Mouse (Mus musculus): ENCODE measurements around the gene Top1.

The Top1 gene

DNA sequence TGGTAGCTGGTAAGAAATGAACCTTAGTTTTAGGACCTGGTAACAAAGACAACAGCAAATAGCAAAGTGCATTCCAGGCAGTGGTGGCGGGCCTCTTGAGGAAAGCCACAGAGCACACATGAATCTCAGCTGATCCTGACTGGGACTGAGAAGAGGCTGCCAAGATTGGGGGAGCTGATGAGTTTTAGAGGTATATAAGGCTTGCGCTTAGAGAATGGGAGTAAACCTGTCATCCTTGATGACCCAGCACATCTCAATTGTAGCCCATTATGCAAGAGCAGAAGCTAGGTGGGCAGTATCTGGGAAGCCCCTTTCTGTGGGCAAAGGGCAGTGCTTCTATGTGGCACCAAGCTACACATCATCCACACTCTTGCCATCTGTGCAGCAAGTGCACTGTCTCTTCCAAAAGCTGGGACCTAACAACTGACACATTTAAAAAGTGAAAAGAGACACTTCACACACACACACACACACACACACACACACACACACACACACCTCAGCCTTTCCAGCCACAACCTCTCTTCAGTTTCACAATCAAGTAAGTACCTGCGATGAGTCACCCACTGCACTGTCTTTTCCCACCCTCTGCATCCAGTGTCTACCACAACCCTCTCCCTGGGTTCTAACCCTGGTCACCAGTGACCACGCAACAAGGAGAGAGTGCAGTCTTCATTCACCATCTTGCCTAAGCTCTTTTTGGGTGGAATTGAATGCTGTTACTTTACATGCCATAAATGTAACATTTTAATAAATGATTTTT, 78.1 kb downstream of the Top1 start:
- DNase-seq = no peak

DNA sequence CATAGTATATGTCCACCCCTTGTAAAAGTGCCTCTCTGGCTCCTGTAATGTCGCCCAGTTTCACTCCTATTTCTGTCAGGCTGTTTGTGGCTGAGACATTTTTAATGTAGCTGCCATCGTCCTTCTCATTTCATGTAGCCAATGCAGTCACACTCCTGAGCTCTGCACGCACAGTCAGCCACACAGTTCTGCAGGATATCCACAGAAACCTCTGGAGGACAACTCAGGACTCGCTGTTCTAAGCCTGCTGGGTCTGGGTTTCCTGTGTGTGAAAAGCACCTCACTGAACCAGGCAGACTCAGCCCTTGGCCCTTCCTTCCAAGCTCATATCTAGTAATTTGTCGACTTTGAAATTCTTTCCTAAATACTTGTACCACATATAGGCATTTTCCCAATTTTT, 78.8 kb downstream of the Top1 start:
- DNase-seq = no peak

DNA sequence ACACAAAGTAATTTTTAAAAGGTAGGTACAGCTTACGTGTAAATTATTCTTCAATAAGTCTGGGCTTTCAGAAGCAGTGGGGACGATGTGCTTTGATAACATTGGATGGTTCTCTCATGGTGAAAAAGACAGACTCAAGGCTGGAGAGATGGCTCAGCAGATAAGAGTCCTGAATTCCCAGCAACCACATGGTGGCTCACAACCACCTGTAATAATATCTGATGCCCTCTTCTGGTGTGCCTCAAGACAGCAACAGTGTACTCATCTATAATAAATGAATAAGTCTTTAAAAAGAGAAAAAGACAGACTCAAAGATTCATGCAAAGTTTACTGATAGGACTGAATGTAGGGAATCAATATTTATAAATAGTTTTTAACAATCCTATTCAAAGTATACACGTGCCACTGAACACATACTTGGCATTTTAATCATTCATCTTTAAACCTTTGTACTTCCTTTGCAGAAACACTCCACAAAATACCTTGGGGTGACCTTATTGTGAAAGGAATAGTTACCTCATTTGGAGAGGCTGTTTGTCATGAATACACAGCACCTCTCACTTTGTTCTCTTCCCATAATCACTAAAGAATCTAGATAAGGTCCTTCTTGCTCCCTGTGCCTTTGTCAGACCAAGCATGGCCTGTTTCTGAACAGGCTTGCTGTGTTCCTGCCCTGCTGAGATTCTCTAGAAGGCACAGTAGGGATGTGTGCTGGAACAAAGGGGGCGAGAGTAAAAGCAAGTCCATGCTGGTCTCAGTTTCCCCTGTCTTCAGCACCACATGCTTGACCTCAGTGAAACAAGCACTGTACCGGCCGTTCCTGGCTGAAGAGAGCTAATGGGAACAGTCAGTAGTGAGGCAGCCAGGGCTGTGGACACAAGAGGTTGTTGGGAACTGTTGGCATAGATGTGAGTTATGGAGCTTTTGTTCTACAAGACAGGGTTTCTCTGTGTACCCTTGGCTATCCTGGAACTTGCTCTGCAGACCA, 80.5 kb downstream of the Top1 start:
- no peak for DNase-seq

DNA sequence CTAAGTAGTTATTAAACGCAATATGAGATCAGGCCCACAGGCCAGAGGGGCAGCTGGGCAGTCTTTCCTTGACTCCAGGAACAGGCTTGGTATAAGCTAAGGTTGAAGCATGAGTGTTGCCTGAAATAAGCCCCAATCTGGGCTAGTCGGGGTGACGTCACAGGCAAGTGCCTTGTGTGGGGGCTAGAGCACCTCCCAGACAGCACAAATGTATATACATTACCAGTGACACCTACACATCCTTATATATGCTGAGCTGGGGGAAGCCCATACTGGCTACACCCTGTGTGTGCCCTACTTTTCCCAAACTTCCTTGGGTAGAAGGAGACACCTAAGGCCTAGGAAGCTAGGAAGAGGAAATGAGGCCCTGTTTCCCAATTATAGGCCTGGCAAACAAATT, 83.3 kb downstream of the Top1 start:
- no peak for DNase-seq

DNA sequence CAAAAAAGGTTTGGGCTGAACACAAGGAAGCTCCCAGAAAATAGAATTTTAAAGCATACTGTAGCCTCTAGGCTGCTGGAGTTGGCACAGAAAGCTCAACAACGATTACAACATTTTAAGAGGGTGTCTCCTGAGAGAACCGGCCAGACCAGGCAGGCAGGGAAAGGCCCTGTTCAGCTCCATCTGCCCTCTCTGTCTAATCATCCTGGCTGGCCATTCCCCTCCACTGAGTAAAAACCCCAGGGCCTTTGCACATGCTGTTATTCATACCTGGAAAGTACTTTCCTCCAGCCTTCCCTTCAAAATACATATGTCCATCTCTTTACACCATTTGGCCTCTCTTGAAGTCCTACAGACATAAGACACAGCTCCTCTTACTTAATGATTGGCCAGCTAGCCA, 83.7 kb downstream of the Top1 start:
- DNase-seq = no peak

DNA sequence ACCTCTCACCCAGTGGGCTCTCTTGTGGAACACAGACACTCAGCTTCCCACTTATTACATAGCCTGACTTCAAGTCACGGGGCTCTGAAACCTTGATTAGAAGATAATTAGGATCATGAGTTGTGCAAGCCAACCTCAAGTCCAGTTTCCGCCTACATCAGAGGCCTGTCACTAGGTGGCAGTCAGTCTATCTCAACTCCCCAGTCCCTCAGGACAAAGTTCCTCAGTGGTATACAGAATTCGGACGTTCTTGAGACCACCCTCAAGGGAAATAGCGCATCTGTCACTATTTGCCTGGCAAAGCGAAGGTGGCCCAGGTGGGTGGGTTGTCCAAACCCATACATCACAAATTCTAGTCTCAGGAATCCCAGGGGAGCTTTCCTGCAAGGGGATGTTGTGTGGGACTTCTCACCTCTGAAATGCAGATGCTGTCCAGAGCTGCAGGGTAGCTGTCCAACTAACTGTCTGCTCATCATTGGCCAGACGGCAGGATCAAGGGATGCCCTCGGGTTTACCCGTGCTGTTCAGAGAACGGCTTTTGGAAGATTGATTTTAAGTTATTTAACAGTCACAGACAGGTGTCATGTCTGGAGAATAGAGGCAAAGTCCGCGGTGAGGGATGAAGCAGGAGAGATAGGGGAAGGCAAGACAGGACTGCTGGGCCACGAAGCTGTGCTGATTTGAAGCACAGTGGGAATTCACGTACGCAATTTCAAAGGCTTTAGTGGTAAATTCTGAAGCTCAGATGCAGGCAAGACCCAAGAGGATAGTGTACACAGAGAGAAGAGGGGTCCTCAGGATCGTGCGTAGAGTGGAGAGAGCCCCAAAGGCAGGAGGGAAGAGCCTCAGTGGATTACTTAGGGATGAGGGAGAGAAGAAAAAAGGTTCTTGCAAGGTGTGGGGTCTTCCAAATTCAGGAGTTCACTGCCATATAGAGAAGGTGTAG, 84.4 kb downstream of the Top1 start:
- DNase-seq = peak; percentile 33 to 52

DNA sequence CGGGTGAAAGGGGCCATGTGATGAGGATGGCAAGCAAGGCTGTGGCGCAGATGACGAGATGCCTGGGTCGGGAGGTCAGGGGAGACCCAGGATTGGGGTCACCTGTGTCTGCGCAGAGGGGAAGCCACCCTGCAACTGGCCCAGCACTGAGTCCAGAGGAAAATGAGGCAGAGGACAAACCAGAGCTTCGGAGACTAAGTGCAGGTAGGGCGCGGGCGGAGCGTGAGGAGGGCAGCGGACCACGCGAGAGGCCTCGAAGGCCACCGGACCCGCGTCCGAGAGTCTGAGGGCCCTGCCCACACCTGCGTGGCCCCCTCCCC, 85.1 kb downstream of the Top1 start:
- DNase-seq = no peak

DNA sequence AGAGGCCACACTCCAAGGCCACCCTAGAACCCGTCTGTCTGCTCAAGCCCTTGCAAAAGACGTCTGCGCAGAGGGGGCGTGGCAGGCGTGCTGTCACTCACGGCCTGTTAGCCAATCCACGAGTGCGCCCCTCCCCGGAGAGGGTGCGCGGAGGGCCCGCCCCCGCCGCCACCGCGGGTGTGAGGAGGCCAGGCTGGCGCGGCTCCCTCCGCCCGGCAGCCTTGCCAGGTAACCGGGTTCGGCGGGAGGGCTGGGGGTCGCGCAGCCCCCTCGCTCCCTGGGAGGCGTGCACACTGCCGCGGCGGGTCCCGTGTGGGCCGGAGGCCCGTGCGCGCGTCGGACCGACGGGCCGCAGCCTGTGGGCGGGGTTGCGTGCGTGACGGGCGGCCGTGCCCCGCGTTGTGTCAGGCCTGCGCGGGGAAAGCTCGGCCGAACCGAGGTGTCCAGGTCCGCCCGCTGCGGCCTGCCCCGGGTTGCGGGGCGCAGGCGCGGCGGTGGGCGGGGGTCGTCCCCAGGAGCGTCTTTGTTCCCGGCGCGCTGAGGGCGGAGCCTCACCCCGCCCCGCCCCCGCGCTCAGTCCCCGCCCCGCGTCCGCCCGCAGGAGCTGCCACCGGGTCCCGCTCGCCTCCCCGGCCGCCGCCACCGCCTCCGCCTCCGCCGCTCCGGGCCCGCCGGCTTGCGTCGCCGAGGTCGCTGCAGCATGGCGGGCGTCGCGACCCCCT, 85.6 kb downstream of the Top1 start, which contains the start of gene Plcg1:
Plcg1 (plus strand) TSS at position 184 of the 722 bp plus-strand sequence.
- peak; percentile 96 to 97 for DNase-seq

DNA sequence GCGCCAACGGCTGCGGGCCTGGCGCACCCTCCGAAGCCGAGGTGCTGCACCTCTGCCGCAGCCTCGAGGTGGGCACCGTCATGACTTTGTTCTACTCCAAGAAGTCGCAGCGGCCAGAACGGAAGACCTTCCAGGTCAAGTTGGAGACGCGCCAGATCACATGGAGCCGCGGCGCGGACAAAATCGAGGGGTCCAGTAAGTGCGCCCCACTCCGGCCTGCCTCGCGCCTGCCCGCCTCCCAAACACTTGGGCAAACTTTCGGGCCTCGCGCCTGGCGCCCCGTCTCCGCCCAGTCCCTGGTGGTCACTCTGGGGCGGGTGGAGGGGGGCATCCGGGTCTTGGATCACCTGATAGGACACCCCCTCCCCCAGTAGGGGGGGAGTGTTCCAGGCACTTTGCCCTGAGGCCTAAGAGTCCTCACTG, 86.2 kb downstream of the Top1 start:
- DNase-seq = peak; percentile 74 to 81

DNA sequence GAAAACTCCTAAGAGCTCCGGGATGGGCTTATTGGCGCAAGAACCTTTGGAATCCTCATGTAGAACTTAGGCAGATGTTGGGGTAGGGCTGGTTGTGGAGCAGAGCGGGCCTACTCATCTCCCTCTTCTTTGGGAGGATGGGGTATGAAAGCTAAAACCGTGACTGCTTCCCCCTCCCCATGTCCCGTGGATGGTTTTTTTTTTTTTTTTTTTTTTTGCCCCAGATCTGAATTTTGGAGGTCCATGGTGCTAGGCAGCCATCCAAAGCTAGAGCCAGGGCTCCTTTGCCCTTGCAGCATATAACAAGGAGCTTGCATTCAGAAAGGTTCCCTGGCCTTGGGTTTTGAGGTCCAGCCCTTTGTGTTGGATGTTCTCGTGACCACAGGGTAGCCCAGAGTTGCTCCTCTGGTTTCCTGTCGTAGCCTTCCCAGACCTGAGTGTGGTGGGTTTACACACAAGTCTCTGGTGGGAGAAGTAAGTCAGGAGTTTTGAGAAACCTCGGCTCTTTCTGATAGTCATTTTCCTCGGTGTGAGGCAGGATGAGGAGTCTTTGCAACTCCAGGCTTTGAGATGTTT, 86.8 kb downstream of the Top1 start:
- DNase-seq = peak in 1 of 2 experiments; percentile 13

DNA sequence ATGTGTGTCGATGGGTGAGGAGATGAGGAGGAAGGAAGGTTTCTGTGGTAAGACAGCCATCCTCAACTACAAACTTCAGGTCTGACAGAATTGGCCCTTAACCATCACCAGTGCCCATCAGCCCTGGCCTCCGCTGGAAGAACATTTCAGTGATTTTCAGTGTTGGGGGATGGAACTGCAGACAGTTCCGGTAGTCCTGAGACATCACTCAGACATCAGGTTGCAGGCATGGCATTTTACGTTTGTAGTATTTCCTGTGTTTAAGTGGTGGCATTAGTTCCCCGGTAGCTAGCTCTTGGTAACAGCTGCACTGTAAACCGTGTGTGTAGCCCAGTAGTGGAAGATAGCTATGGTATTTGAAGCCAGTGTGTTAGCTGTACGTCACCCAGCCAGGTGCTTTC, 87.4 kb downstream of the Top1 start:
- no peak for DNase-seq

DNA sequence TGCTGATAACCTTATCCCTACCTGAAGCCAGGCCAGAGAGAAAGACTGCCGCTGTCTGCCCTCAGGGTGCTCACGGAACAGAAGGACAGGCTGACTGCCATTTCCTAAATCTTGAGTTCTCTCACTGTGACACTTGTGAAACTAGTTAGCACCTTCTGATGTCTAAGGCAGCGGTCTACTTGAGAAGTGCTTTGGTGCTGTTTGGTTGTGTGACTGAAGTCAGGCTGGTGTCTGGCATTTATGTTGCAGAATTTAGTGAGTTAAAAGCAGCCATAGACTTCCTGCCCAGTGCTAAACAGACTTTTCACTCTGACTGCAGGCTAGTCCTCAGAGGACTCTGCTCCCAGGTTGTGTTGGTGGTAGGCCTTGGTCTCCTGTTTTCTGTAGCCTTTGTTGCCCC, 88.6 kb downstream of the Top1 start:
- no peak for DNase-seq

DNA sequence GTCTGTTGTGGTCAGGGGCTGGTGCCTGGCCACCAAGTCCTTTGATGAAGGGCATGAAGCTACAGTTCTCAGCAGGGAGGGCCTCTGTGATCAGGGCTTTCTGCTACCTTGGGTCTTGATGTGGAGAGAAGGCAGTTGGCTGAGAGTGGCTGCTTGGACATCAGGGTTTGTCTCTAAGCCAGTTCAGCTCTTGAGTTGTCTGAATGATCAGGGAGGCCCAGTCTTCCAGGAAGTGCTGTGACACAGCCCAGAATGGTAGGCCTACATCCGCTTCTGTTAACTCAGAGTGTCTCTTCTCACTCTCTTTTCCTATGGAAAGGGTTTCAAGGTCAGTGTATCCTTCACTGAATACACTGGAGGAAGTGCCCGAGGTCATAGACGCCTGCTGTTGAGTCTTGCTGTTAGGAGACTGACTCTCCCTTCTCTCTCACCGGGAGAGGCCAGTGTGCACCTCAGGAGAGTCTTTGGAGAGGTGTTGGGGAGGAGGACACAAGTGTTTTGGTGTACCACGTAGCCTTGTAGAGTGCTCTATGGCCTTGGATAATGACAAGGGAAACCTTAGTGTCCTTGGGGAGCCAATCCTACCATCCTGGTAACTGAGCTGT, 90.1 kb downstream of the Top1 start:
- no peak for DNase-seq

DNA sequence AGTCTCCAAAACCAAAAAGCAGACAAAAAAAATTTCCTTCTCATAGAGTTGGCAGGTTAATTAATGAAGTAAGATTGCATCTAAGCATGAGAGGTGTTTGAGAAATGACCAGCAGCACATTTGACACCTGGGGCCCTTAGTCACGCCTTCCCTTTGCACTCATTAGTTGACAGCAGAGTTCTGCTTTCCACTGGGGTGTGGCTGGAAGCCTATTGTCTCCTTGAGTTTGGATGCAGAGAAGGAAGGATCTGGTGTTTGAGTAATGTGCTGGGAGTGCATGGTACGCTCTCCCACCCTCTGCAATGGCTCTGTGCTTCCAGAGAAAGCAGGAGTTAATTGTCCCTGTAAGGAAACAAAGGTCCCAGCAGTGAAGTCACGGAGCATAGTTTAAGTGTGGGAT, 90.8 kb downstream of the Top1 start:
- DNase-seq = no peak

DNA sequence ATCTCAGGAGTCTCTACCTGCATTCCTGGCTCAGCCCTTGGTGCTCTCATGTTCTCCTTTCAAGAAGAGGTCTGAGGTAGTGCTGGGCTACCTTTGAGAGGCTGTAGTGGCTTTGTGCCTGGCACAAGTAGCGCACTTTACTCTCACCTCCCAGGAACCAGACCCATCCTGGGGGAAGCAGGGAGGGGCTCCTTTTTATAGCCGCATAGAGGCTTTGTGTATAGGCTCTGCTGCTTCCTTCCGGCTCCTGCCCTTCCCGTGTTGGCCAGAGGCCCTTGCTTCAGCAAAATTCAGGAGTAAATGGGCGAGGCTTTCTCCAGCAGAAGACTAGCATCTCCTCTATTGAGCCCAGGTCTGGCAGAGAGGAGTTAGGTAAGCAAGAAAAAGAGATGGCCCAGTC, 92.7 kb downstream of the Top1 start:
- DNase-seq = no peak

DNA sequence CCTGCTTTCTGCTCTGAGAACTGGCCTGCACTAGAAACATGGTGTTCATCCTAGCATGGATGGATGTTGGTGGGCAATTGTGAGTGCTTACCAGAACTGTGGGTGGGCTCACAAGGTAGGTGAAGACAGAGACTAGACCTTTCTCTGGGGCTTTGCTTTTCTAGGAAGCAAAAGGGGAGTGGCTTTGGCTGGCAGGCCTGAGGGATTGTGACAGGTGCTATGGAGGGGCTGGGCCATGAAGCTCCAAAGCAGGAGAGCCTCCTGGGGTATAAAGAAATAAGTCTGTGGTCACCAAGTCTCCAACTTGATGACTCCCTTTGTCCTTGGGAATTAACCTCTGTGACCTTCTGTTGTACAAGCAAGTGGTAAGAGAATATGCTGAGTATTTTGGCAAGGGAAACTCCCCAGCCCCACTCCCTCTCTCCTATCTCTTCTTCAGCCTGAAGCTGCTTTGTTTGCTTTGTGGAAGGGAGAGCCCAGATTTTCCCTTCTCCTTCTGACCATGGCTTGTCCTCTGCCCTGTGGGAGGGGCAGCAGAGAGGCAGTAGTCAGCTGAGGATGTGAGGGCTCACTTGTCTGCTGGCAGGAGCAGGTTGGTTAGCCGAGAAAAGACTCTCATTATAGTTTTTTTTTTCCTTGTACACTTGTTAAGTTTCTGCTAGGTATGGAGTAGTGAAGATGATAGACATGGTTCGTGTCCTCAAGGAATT, 94.1 kb downstream of the Top1 start:
- no peak for DNase-seq

DNA sequence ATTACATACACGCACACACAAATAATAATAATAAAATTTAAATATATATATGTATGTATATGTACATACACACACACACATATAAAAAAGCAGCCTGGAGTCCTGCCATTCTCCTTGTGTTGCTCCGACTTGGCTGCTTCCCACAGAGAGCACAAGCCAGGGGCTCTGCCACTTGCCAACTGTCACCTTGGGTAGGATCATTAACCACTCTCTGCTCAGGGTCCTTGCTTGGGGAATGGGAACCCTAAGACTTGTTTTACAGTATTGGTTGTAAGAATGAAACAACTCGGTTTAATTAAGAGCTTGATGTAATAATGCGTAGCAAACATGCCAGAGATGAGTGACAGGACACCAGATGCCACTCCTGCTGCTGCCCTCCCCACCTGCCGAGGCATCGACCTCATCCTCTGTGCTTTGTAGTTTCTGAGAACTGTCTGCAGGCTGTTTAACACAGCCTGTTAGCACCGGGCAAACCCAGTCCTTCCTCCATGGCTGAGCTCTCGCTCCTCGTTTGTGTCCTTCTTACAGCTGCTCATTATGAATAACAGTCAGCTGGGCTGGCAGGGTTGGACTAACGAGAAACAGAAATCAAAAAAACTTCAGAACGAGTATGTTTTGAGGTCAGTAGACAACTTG, 95.0 kb downstream of the Top1 start:
- peak; percentile 34 to 42 for DNase-seq

DNA sequence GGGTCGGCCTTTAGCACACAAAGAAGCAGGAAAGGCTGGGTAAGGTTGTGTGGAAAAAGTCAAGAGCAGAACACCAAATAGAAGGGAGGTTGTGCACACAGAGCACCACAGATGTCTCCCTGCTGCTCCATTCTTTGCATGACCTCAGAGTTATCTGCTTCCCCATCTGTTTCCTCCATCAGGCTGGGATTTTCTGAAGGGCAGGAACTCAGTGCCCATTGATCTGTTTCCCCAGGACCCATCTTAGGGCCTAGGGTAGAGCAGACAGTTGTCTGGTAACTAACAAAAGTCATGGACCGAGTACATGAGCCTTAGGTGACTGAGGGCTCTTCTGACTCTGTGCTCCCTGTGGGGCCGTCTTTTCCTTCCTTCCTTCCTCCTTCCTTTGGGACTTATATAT, 95.9 kb downstream of the Top1 start:
- no peak for DNase-seq

DNA sequence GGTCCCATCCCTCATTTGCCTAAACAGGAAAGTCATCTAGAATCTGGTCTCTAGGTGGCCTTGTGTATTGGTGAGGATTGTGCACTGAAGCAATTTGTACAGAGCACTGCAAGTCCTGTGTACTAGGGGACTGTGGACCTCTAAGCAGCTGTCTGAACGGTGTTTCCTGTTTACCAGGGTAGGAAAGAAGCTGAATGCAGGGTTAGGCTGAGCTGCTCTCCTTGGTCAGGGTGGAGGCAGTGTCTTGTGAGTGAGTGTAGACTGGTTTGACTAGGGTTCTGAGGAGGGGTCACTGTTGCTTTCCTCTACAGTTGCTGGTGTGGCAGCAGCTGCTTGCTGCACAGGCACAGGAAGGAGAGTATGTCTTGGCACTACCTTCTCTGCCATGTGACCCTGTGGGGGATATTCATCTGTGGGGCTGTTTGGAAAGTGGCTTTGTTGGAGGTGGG, 96.5 kb downstream of the Top1 start:
- DNase-seq = no peak

Measured in cerebellum, postnatal 14 days (tissue).